Mouse (Mus musculus) intestine, postnatal 0 days (tissue): ENCODE data around the gene Nek10. TPM values are rescaled to one million over a fixed set of nuclear protein-coding genes. Genes with fewer than 3 reads are reported as not detected.
"Not testable (repeated sequence)": the region's sequence is repeated elsewhere in the genome, so short reads cannot be mapped to it uniquely, and the experiment has no call there.

Experiments
- ATAC-seq: fragments of 200-750 bp; cut with Nextera tagmentation; 2 replicates; pipeline ENCODE4 v1.8.0; 2017; ENCODE audit warnings: mild to moderate bottlenecking, moderate TSS enrichment, moderate library complexity
- H3K27ac ChIP-seq: fragments of 300-500 bp; sonication (generic); 2 replicates; pipeline ENCODE4 v1.5.1; 2014; ENCODE audit warnings: mild to moderate bottlenecking, low read depth, low read length, moderate library complexity
- H3K27me3 ChIP-seq: fragments of 300-500 bp; sonication (generic); replicated peaks from 2 replicates; pipeline ENCODE4 v1.6.1; 2014; ENCODE audit warnings: low read length, mixed read lengths; ENCODE audit not compliant: control insufficient read depth, insufficient read depth
- H3K36me3 ChIP-seq: fragments of 300-500 bp; sonication (generic); 2 replicates; pipeline ENCODE4 v1.6.1; 2014; ENCODE audit warnings: mild to moderate bottlenecking, moderate library complexity; ENCODE audit not compliant: control insufficient read depth, insufficient read depth
- H3K4me1 ChIP-seq: fragments of 300-500 bp; sonication (generic); replicated peaks from 2 replicates; pipeline ENCODE4 v1.6.1; 2014; ENCODE audit warnings: antibody characterized with exemption, low read length, mixed read lengths; ENCODE audit not compliant: control insufficient read depth, insufficient read depth
- H3K4me2 ChIP-seq: fragments of 300-500 bp; sonication (generic); replicated peaks from 2 replicates; pipeline ENCODE4 v1.6.1; 2014; ENCODE audit warnings: low read depth, mild to moderate bottlenecking, moderate library complexity
- H3K4me3 ChIP-seq: fragments of 300-500 bp; sonication (generic); 2 replicates; pipeline ENCODE4 v1.5.1; 2014; ENCODE audit warnings: low read depth, low read length
- H3K9ac ChIP-seq: fragments of 300-500 bp; sonication (generic); 2 replicates; pipeline ENCODE4 v1.6.1; 2014; ENCODE audit warnings: mild to moderate bottlenecking, low read depth, low read length
- H3K9me3 ChIP-seq: fragments of 300-500 bp; sonication (generic); 2 replicates; pipeline ENCODE4 v1.6.1; 2016; ENCODE audit warnings: mixed run types; ENCODE audit not compliant: control insufficient read depth
- CTCF ChIP-seq: sonication (generic); IDR thresholded peaks from 2 replicates; pipeline ENCODE4 v1.5.1; 2016; ENCODE audit warnings: low read depth, mild to moderate bottlenecking, control low read depth, antibody characterized with exemption, moderate library complexity
- WGBS: fragments of 180-500 bp; shearing (Covaris S2); extraction: QIAGEN DNeasy Blood & Tissue Kit; methylation state at CpG from one replicate; pipeline ENCODE4 v1.1.7; 2014; 5-methylcytosine and 5-hydroxymethylcytosine counted together
- polyA plus RNA-seq: library from polyadenylated mRNA; unstranded; fragments of >200 nt; fragmentation: Nextera tagmentation; extraction: Ambion mirVana; gene quantifications from 2 replicates; pipeline ENCODE4 v1.2.1, GENCODE M21; 2015

The Nek10 gene
- polyA plus RNA-seq, 1 experiment from 2014 or later = not detected

DNA sequence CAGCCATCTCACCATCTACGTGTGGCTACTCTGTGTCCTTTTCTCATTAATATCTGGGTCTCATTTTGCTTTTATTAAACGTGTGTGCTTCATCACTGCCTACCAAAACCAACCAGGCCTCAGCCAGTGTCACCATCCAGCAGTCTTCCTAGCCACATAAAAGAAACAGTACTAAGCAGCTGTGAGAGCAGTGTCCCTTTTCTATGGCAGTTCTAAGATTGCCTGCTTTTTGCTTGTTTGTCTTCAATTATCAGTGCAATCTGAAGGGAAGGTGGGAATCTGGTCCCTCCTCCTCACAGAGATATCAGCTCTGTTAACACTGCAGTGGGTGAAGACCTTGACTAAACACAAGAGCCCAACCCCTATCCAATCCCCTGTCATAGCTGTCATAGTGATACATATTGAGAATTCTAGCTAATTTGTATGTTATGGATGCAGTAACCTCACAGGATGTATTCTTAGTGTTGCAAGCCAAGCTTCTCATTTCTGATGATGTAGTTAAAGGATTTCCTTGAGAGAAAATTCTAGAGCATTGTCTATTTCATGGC is 157.3 kb downstream of the Nek10 start:
- H3K9me3 ChIP-seq = no peaks in the 10 kb centered on the region
- H3K4me3 ChIP-seq = no peak overlapping the region
- WGBS = 64% methylated on average over 2 of the region's 2 CpGs
- H3K27ac ChIP-seq = no peak overlapping the region
- H3K27me3 ChIP-seq = no peaks in the 10 kb centered on the region
- H3K4me1 ChIP-seq = no peaks in the 10 kb centered on the region
- no peak for ATAC-seq
- TF ChIP-seq CTCF = no peak
- no peaks in the 10 kb centered on the region for H3K36me3 ChIP-seq
- no peak overlapping the region for H3K4me2 ChIP-seq
- no peak overlapping the region for H3K9ac ChIP-seq

DNA sequence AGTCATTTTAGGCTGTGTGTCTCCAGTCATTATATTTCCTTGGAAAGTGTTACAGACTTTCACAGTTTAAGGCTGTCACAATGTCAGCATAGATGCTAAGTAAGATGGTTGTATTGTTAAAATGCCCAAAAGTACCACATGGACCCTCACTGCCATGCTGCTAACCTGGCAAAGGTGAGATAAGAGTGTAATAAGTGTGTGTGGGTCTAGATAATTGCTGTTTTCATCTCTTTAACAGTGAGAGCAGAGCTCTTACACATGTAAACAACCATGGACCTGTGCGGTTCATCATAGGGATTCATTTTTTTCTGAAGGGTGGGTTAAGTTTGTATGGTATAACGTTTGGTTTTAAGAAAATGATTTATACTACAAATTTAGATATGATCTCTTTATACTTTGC is 167.4 kb downstream of the Nek10 start:
- no peaks in the 10 kb centered on the region for H3K9me3 ChIP-seq
- H3K4me3 ChIP-seq = no peak overlapping the region
- H3K4me1 ChIP-seq = no peaks in the 10 kb centered on the region
- H3K4me2 ChIP-seq = no peak overlapping the region
- ATAC-seq = no peak
- H3K9ac ChIP-seq = no peak overlapping the region
- H3K27ac ChIP-seq = no peak overlapping the region
- no peaks in the 10 kb centered on the region for H3K36me3 ChIP-seq
- 69% methylated on average over 2 of the region's 2 CpGs for WGBS
- no peaks in the 10 kb centered on the region for H3K27me3 ChIP-seq
- TF ChIP-seq CTCF = no peak

DNA sequence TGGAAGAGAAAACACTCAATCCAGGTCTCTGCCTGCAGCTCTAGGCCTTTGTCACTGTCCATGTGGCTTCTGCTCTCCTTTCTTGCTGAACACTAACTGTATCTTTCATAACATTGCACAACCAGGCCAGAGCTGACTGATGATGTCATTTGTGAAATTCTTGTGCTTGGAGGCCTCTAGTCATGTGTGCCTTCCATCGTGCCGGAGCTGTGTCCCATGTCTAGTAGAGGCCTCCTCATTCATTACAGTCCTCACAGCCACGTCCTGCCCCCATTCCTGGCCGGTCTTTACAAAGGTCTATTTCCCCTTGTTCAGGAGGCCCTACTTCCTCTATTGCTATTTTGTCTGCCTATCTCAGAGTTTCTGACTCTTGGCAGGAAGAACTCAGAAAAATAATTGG is 167.8 kb downstream of the Nek10 start:
- Histone ChIP-seq H3K4me3 (no peak overlapping the region), H3K36me3 (no peaks in the 10 kb centered on the region), H3K9me3 (no peaks in the 10 kb centered on the region), H3K27ac (no peak overlapping the region), H3K9ac (no peak overlapping the region), H3K4me1 (no peaks in the 10 kb centered on the region), H3K27me3 (no peaks in the 10 kb centered on the region), H3K4me2 (no peak overlapping the region)
- ATAC-seq = peak; percentile 83
- no peak for TF ChIP-seq CTCF
- 24% methylated on average over 4 of the region's 4 CpGs for WGBS

DNA sequence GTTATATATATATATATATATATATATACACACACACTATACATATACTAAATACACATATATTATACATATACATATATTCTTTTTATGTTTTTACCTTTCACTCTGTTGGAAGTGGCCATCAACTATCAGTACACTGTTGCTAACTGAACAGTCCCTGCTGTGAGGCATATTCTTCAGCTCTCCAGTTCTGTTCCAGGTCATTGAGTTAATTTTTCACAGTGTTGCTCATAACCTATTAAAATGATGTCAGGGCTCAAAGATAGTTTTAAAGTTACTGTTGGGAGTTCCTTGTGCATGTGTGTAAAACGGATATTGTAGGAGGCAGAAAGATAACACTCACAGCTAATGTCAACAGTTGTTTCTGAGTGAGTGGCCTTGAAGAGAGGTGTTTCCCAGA is 170.9 kb downstream of the Nek10 start:
- H3K4me2 ChIP-seq = no peak overlapping the region
- no peak for TF ChIP-seq CTCF
- no peak for ATAC-seq
- H3K9me3 ChIP-seq = no peaks in the 10 kb centered on the region
- H3K4me1 ChIP-seq = no peaks in the 10 kb centered on the region
- no peak overlapping the region for H3K9ac ChIP-seq
- no peaks in the 10 kb centered on the region for H3K27me3 ChIP-seq
- no peak overlapping the region for H3K27ac ChIP-seq
- no peaks in the 10 kb centered on the region for H3K36me3 ChIP-seq
- WGBS = 11% methylated on average over 1 of the region's 1 CpGs
- no peak overlapping the region for H3K4me3 ChIP-seq

DNA sequence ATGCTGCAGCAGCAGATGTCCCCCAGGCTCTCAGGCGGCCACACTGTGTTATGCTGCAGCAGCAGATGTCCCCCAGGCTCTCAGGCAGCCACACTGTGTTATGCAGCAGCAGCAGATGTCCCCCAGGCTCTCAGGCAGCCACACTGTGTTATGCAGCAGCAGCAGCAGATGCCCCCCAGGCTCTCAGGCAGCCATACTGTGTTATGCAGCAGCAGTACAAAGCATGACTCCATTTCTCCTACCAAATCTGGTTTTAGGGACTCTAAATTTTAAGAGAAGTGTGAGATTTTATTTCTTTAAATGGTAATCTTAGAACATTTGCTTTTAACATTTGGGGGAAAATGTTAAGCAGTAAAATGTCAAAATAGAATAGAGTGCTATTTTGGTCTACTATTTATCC is 180.9 kb downstream of the Nek10 start:
- not testable (repeated sequence) for H3K9me3 ChIP-seq, H3K27me3 ChIP-seq, H3K9ac ChIP-seq, H3K4me2 ChIP-seq, H3K4me1 ChIP-seq, H3K36me3 ChIP-seq, H3K27ac ChIP-seq, ATAC-seq, H3K4me3 ChIP-seq
- WGBS = 17% methylated on average over 1 of the region's 1 CpGs

DNA sequence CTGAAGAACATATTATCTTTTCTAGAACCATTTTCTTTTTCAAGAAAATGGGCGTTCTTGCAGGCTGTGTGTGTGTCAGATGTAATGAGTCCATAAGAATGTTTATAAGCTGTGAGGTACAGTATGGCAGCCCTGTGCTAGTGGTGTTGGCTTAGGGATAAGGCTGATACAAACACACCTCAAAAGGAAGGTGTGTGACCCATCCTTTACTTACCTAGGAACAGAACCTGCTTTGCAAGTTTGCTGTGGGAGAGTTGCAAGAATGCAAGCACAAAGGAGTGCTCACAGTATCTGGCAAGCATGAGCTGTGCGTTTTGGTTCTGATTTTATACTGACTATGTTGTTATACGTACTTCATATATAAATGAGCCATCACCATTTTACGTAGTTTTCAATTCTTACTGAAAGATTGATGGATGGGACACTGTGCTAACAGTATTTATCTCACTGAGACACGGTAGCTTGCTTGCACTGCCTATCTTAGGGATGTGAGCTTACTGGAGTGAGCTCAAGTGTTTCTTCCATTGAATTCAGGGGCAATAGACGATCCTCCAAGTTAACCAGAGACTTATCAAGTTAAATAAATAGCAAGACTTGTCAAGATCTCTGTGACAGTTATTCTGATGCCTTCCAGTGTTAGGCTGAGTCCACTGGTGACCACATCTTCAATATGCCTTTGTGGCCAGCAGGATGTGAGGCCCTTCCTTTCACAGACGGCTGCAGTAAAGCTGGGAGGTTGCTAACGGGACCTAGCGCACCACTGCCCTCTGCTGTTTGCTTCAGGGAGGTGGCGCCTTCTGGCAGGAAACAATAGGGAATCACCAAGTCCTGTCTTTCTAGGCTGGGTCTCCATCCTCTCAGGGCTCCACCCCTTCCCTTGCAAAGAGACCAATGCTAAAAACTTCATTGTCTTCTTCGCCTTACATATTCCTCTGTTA is 181.8 kb downstream of the Nek10 start:
- Histone ChIP-seq H3K4me1 (no peaks in the 10 kb centered on the region), H3K36me3 (no peaks in the 10 kb centered on the region), H3K9ac (no peak overlapping the region), H3K27me3 (no peaks in the 10 kb centered on the region), H3K4me3 (no peak overlapping the region), H3K27ac (no peak overlapping the region), H3K9me3 (no peaks in the 10 kb centered on the region), H3K4me2 (no peak overlapping the region)
- no peak for ATAC-seq
- WGBS = 36% methylated on average over 11 of the region's 11 CpGs
- peak; percentile 98 for TF ChIP-seq CTCF
